Mouse (Mus musculus) adipocyte (in vitro differentiated cells): ENCODE measurements around the gene Cdc26.

ENCODE experiments used
- DNase-seq: peaks from one replicate; pipeline ENCODE4 v3.0.0-alpha.2; 2016; ENCODE audit warnings: low spot score

Gene Cdc26

GRCm38 (mm10) chr4:62408601-62409282 is at the start of gene Cdc26, which contains the start of gene Prpf4:
TSS of gene Cdc26 (minus strand) at chr4:62408642.
TSS of gene Prpf4 (plus strand) at chr4:62408797.
- DNase-seq: peak; percentile 99

- DNase-seq: peak; percentile 31
These were observed 46.6 kb upstream of the Cdc26 start for GRCm38 (mm10) chr4:62454995-62455394.

- DNase-seq: no peak
These were observed 32.5 kb upstream of the Cdc26 start for GRCm38 (mm10) chr4:62440986-62441385.

GRCm38 (mm10) chr4:62440544-62440943 is 32.1 kb upstream of the Cdc26 start:
- DNase-seq: peak; percentile 46

GRCm38 (mm10) chr4:62439793-62440192 is 31.4 kb upstream of the Cdc26 start:
- no peak for DNase-seq

- DNase-seq: no peak
These were observed 29.4 kb upstream of the Cdc26 start for GRCm38 (mm10) chr4:62437871-62438270.

GRCm38 (mm10) chr4:62437256-62437778 is 28.9 kb upstream of the Cdc26 start:
- DNase-seq: no peak

GRCm38 (mm10) chr4:62435081-62435480 is 26.6 kb upstream of the Cdc26 start, which contains the start of gene Rnf183:
TSS of gene Rnf183 (minus strand) at chr4:62435252.
- no peak for DNase-seq

- DNase-seq: no peak
These were observed 25.8 kb upstream of the Cdc26 start for GRCm38 (mm10) chr4:62433939-62434870.

GRCm38 (mm10) chr4:62431522-62431921 is 23.1 kb upstream of the Cdc26 start:
- DNase-seq: no peak

- no peak for DNase-seq
These were observed 22.2 kb upstream of the Cdc26 start for GRCm38 (mm10) chr4:62430678-62431077.

GRCm38 (mm10) chr4:62429616-62430015 is 21.2 kb upstream of the Cdc26 start:
- DNase-seq: no peak

GRCm38 (mm10) chr4:62427978-62428758 is 19.7 kb upstream of the Cdc26 start:
- DNase-seq: no peak

- no peak for DNase-seq
These were observed 17.4 kb upstream of the Cdc26 start for GRCm38 (mm10) chr4:62425891-62426290.

- no peak for DNase-seq
These were observed 10.6 kb upstream of the Cdc26 start for GRCm38 (mm10) chr4:62419091-62419490.

GRCm38 (mm10) chr4:62418448-62418847 is 10.0 kb upstream of the Cdc26 start:
- DNase-seq: no peak

GRCm38 (mm10) chr4:62411606-62412005 is 3.2 kb upstream of the Cdc26 start:
- DNase-seq: no peak

GRCm38 (mm10) chr4:62410325-62410724 is 1.9 kb upstream of the Cdc26 start:
- DNase-seq: no peak

GRCm38 (mm10) chr4:62409615-62410014 is 1.2 kb upstream of the Cdc26 start:
- DNase-seq: no peak

GRCm38 (mm10) chr4:62407730-62408582 is 486 bp downstream of the Cdc26 start:
- DNase-seq: peak; percentile 72

- DNase-seq: no peak
These were observed 2.3 kb downstream of the Cdc26 start for GRCm38 (mm10) chr4:62406133-62406532.
